Mouse (Mus musculus) cerebellum, adult (tissue): ENCODE results near the gene Cpz.

ENCODE experiments used
- ATAC-seq: cut with Nextera tagmentation; 2 replicates; pipeline ENCODE4 v1.9.2; 2017; ENCODE audit warnings: mild to moderate bottlenecking, moderate library complexity, mixed read lengths; ENCODE audit not compliant: insufficient number of reproducible peaks, low FRiP score, low TSS enrichment

The Cpz gene

GRCm38 (mm10) chr5:35531586-35531985 lies 6.1 kb upstream of the Cpz start:
- no peak for ATAC-seq

- ATAC-seq, result 0 out of 2 replicates have a peak, but pooled peaks have one; percentile 40
Measured at GRCm38 (mm10) chr5:35530442-35530841, 4.9 kb upstream of the Cpz start.

GRCm38 (mm10) chr5:35524381-35524780 lies 1.1 kb downstream of the Cpz start:
- ATAC-seq, result no peak

DNA sequence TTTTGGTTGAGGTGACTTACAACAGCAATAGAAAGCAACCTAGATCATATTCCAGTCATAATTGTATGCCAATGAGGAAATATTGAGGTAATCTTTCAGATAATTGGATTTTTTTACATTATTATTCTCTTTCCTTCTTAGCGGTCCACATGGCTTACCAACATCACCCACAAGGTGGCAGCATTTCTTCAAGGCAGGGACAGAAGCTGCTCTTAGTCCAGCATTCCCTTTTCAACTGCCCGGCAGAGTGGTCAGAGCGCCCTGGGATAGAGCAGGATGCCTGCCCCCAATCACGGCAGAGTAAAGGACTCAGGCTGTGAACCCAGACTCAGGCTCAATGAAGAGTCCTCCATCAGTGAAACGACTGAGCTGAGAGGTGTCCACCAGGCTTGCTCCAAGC lies 1.8 kb downstream of the Cpz start:
- peak; percentile 42; the same call in 1 of the 2 replicates for ATAC-seq

- no peak for ATAC-seq
Measured at GRCm38 (mm10) chr5:35516781-35517180, 8.7 kb downstream of the Cpz start.

- ATAC-seq, result 0 out of 2 replicates have a peak, but pooled peaks have one; percentile 43
Measured at GRCm38 (mm10) chr5:35510589-35510988, 14.9 kb downstream of the Cpz start.

GRCm38 (mm10) chr5:35505016-35505415 lies 20.5 kb downstream of the Cpz start:
- no peak for ATAC-seq

- ATAC-seq, result no peak
Measured at GRCm38 (mm10) chr5:35497344-35497743, 28.2 kb downstream of the Cpz start.

GRCm38 (mm10) chr5:35495989-35496388 lies 29.5 kb downstream of the Cpz start:
- no peak for ATAC-seq

- ATAC-seq, result no peak
Measured at GRCm38 (mm10) chr5:35494773-35495390, 30.6 kb downstream of the Cpz start.

DNA sequence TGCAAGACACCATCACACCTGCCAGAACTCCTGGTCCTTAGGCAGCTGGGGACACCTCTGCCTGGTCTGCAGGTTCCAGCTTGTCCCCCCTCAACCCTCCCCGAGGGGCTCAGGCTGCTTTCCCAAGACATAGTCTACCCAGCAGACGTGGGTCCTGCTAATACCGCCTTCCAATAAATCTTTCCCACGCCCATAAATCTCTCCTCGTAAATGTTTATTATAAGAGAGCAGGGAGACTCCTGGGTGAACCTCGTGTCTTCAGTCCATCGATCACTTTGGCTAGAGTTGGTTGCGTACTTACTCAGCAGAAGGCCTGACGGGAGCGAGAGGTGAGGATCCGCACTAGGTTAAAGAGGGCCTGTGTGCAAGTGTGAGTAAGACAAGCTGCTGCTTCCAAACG lies 31.7 kb downstream of the Cpz start:
- ATAC-seq, result no peak

- ATAC-seq, result no peak
Measured at GRCm38 (mm10) chr5:35479521-35479920, 46.0 kb downstream of the Cpz start.

DNA sequence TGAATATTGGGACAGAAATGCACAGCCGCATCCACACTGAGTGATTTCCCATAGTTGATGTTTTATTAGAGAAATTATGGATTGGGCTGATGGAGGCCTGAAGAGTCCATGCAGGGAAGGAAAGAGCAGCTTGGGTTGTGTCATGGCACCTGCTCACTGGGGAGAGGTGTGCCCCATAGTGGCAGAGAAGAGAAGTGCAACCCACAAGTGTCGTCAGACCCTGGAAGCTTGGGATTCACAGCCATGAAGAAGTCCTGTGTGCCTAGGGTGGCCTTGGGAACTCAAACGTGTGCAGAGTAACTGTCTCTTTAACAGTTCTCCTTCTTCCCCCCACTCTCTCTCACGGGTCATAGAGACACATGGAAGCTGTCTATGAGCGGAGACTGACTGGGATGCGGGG lies 50.3 kb downstream of the Cpz start:
- ATAC-seq, result no peak

DNA sequence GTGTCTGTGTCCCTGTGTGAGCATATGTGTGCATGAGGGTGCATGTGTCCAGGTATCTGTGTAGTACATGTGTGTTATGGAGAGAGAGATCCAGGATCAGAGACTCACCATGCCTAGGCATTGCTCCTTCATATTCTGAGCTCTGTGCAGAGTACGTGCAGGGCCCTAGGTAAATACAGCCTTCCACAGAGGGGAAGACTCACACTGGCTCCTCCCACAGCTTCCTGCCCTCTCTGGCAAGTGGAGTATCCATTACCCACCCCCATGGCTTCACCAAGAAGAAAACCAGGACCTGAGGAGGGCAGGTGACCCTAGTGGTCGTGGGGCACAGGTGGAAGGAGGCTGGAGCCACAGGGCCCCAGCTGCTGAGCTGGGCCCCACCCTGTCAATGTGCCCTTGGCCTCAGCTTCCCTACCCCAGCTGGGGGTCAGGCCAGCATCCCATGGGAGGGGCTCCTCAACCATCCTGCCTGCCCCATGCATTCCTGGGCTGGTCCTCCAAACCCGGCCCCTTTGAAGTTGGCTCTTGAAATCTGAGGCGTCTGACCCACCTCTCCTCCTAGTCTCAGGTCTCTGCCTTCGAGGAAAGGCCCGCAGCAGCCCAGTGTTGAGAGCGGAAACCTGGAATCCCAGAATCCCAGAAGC lies 54.5 kb downstream of the Cpz start:
- no peak for ATAC-seq

- ATAC-seq, result no peak
Measured at GRCm38 (mm10) chr5:35465966-35466635, 59.4 kb downstream of the Cpz start.

- ATAC-seq, result no peak
Measured at GRCm38 (mm10) chr5:35462081-35462480, 63.4 kb downstream of the Cpz start.

GRCm38 (mm10) chr5:35459760-35460159 lies 65.7 kb downstream of the Cpz start:
- ATAC-seq, result no peak

- ATAC-seq, result no peak
Measured at GRCm38 (mm10) chr5:35458267-35458666, 67.2 kb downstream of the Cpz start.

- no peak for ATAC-seq
Measured at GRCm38 (mm10) chr5:35457364-35457763, 68.1 kb downstream of the Cpz start.

- no peak for ATAC-seq
Measured at GRCm38 (mm10) chr5:35454187-35454800, 71.2 kb downstream of the Cpz start.
